Mouse (Mus musculus): ENCODE measurements at regions not wholly inside any gene's neighbourhood (a gene's known extent, or its start where the extent isn't known, plus 50 kb on each side); places are given as distances from the start of the nearest gene placed in this dataset.

- TF ChIP-seq CTCF (IDR thresholded peaks at IDR 0.05; ENCODE audit: borderline replicate concordance, insufficient read depth, low read length): no peak
- TF ChIP-seq POLR2A (IDR thresholded peaks at IDR 0.05; ENCODE audit: low read depth, low read length): no peak
Measured at GRCm38 (mm10) chr8:126868831-126869463, 76.7 kb downstream of the Tomm20 start.

Measured in embryonic fibroblast, embryonic 13.5 days (primary cell).